Mouse (Mus musculus) erythroblast, adult 5-6 weeks (primary cell): ENCODE results near the gene Ctcf. TPM values are rescaled to one million over a fixed set of nuclear protein-coding genes. Genes with fewer than 3 reads are reported as not detected.
A peak's percentile ranks its signal among the peaks of the same experiment; 100 is the strongest.

Experiments
- ATAC-seq: replicated peaks from 2 replicates; pipeline ENCODE4 v1.8.0; 2016; ENCODE audit warnings: moderate number of reproducible peaks, mild to moderate bottlenecking, moderate TSS enrichment, inconsistent platforms; ENCODE audit not compliant: poor library complexity, low FRiP score, severe bottlenecking
- total RNA-seq, 2 experiments: library from RNA; stranded (forward) in 1 of 2; stranded (reverse) in 1 of 2; fragments of 150-400 nt in 1 of 2; fragments of 200-764, 138-1000 nt in 1 of 2; gene quantifications; 2 replicates each; pipeline versions ENCODE4 v1.2.3 to v1.2.4; 2015 to 2017; ENCODE audit warnings: low replicate concordance in 2 of 2

Gene Ctcf
- total RNA-seq, 2 experiments from 2014 or later = 68.8 to 81.5 TPM

DNA sequence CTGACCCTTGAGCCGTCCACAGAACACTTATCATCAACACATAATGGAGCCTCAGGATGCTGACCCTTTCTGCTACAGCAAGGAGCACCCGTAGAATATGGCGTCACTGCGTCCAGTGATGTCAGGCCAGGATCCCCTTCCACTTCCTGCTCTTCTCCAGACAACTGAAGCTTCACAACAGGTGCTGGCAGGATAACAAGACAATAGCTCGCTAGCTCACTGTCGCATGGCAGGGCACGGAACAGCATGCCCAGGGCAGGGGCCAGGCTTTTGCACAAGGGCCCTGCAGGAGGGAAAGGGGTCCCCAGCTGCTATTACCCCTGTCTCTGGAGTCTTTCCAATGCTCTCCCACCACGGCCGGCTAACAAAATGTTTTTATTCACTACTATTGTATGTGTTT, 86.5 kb downstream of the Ctcf start:
- ATAC-seq = no peak

DNA sequence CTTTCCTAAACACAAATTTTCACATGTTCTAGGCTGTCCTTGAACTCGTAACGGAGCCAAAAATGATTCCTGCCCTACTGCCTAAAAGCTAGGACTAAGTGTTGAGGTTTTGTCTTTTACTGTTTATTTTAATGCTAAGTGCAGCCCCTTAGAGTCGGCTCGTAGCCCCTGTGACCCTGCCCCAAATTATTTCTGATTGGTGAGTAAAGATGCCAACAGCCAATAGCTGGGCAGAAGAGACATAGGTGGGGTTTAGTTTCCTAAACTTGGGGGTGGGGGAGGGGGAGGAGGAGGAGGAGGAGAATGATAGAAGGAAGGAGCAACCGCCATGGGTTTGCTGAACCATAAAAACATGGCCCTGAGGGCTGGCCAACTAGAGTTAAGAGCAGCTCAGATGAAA, 89.4 kb downstream of the Ctcf start:
- ATAC-seq = no peak

DNA sequence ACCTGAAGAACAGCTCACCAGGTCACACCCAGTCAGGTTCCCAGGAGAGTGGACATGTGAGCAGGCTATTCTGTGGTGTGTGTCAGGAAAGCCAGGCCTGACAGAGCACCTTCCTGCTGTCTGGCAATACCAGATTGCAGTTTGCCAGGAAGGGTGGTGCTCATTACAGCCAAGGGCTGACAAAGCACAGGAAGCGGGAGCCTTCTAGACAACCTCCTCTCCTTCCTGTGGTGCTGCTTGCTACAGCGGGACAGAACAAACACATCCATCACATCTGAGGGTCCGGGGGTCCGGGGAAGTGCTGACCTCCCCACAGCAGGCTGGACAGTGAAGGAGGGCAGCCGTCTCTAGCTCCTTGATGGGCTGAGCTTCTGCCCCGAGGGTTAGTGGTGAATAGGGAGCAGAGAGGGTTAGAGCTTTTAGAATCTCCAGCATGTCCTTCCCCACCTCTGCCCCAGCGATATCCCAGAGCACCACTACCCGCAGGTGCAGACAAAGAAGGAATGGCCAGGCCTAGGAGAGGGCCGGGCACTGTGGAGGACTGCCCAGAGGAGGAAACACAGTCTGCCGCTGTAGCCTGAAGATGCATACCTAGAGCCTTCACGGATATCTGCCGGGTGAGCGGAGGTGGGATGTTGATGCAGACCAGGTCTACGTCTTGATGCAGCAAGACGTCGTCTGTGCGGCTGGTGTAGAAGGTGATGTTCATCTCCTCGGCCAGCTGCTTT, 91.2 kb downstream of the Ctcf start:
- 0 out of 2 replicates have a peak, but pooled peaks have one; percentile 20 for ATAC-seq

DNA sequence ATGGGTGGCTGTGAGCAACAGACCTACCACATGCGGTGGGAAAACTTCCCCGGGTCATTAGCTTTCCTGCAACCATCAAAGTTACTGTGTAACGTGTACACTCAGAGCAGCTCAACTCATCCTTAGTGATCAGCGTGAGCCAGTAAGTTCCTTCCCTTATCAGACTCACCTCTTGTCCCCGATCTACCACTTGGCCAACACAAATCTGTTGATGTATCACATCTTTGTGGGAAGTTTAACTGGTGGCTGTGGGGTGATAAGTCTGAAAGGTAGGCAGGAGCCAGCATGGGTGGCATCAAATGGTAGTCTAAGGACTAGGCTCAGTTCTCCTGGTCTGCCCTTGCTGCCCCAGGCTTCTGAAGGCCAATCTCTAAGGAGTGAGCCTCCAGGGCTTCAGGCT, 95.8 kb downstream of the Ctcf start:
- ATAC-seq = no peak

Other genes with a start within 250 kb of the Ctcf start
- not detected in 2 replicates for gene Kctd19, start 223.1 kb upstream of the Ctcf start, total RNA-seq (2015; ENCODE audit: low replicate concordance)
- not detected in 2 replicates for gene Kctd19, start 223.1 kb upstream of the Ctcf start, total RNA-seq (2017; ENCODE audit: low replicate concordance)
- gene Lrrc36, start 223.0 kb upstream of the Ctcf start, total RNA-seq (2015; ENCODE audit: low replicate concordance) = 0.96 TPM in 1 of 2 replicates, not detected in the other
- gene Lrrc36, start 223.0 kb upstream of the Ctcf start, total RNA-seq (2017; ENCODE audit: low replicate concordance) = 0.56 and 0.85 TPM in 2 replicates
- gene Tppp3, start 165.0 kb upstream of the Ctcf start, total RNA-seq (2015; ENCODE audit: low replicate concordance) = not detected in 2 replicates
- not detected in 2 replicates for gene Tppp3, start 165.0 kb upstream of the Ctcf start, total RNA-seq (2017; ENCODE audit: low replicate concordance)
- gene Zdhhc1, start 139.7 kb upstream of the Ctcf start, total RNA-seq (2015; ENCODE audit: low replicate concordance) = not detected in 2 replicates
- 0.17 and 0.42 TPM in 2 replicates for gene Zdhhc1, start 139.7 kb upstream of the Ctcf start, total RNA-seq (2017; ENCODE audit: low replicate concordance)
- 2.3 TPM in 1 of 2 replicates, not detected in the other for gene Hsd11b2, start 117.8 kb upstream of the Ctcf start, total RNA-seq (2015; ENCODE audit: low replicate concordance)
- not detected in 2 replicates for gene Hsd11b2, start 117.8 kb upstream of the Ctcf start, total RNA-seq (2017; ENCODE audit: low replicate concordance)
- gene Atp6v0d1, start 70.5 kb upstream of the Ctcf start, total RNA-seq (2015; ENCODE audit: low replicate concordance) = 72.8 and 90.9 TPM in 2 replicates
- 46.0 and 50.9 TPM in 2 replicates for gene Atp6v0d1, start 70.5 kb upstream of the Ctcf start, total RNA-seq (2017; ENCODE audit: low replicate concordance)
- gene Ripor1, start 31.3 kb upstream of the Ctcf start, total RNA-seq (2015; ENCODE audit: low replicate concordance) = 16.3 and 17.6 TPM in 2 replicates
- 1.7 and 2.6 TPM in 2 replicates for gene Ripor1, start 31.3 kb upstream of the Ctcf start, total RNA-seq (2017; ENCODE audit: low replicate concordance)
- gene Agrp, start 825 bp downstream of the Ctcf start, total RNA-seq (2015; ENCODE audit: low replicate concordance) = not detected in 2 replicates
- not detected in 2 replicates for gene Agrp, start 825 bp downstream of the Ctcf start, total RNA-seq (2017; ENCODE audit: low replicate concordance)
- gene Carmil2, start 49.7 kb downstream of the Ctcf start, total RNA-seq (2015; ENCODE audit: low replicate concordance) = 3.1 TPM in 2 replicates
- gene Carmil2, start 49.7 kb downstream of the Ctcf start, total RNA-seq (2017; ENCODE audit: low replicate concordance) = 2.5 and 3.5 TPM in 2 replicates
- gene Acd, start 64.5 kb downstream of the Ctcf start, total RNA-seq (2015; ENCODE audit: low replicate concordance) = 7.1 and 12.5 TPM in 2 replicates
- 1.7 and 7.8 TPM in 2 replicates for gene Acd, start 64.5 kb downstream of the Ctcf start, total RNA-seq (2017; ENCODE audit: low replicate concordance)
- 2.1 TPM in 1 of 2 replicates, not detected in the other for gene Pard6a, start 64.6 kb downstream of the Ctcf start, total RNA-seq (2015; ENCODE audit: low replicate concordance)
- 0.56 and 1.5 TPM in 2 replicates for gene Pard6a, start 64.6 kb downstream of the Ctcf start, total RNA-seq (2017; ENCODE audit: low replicate concordance)
- not detected in 2 replicates for gene 4933405L10Rik, start 71.1 kb downstream of the Ctcf start, total RNA-seq (2015; ENCODE audit: low replicate concordance)
- gene 4933405L10Rik, start 71.1 kb downstream of the Ctcf start, total RNA-seq (2017; ENCODE audit: low replicate concordance) = not detected in 2 replicates
- gene Enkd1, start 71.6 kb downstream of the Ctcf start, total RNA-seq (2015; ENCODE audit: low replicate concordance) = 2.1 and 2.5 TPM in 2 replicates
- 2.7 and 7.0 TPM in 2 replicates for gene Enkd1, start 71.6 kb downstream of the Ctcf start, total RNA-seq (2017; ENCODE audit: low replicate concordance)
- gene Gfod2, start 122.1 kb downstream of the Ctcf start, total RNA-seq (2015; ENCODE audit: low replicate concordance) = 0.21 and 0.38 TPM in 2 replicates
- gene Gfod2, start 122.1 kb downstream of the Ctcf start, total RNA-seq (2017; ENCODE audit: low replicate concordance) = 0.51 TPM in 1 of 2 replicates, not detected in the other
- 514 and 565 TPM in 2 replicates for gene Ranbp10, start 190.8 kb downstream of the Ctcf start, total RNA-seq (2015; ENCODE audit: low replicate concordance)
- gene Ranbp10, start 190.8 kb downstream of the Ctcf start, total RNA-seq (2017; ENCODE audit: low replicate concordance) = 620 and 633 TPM in 2 replicates
- 1.0 and 1.2 TPM in 2 replicates for gene Tsnaxip1, start 191.2 kb downstream of the Ctcf start, total RNA-seq (2015; ENCODE audit: low replicate concordance)
- gene Tsnaxip1, start 191.2 kb downstream of the Ctcf start, total RNA-seq (2017; ENCODE audit: low replicate concordance) = 2.5 and 3.2 TPM in 2 replicates
- 13.1 and 15.9 TPM in 2 replicates for gene Cenpt, start 216.7 kb downstream of the Ctcf start, total RNA-seq (2015; ENCODE audit: low replicate concordance)
- 9.6 and 11.3 TPM in 2 replicates for gene Cenpt, start 216.7 kb downstream of the Ctcf start, total RNA-seq (2017; ENCODE audit: low replicate concordance)
- 6.3 and 16.3 TPM in 2 replicates for gene Thap11, start 218.6 kb downstream of the Ctcf start, total RNA-seq (2015; ENCODE audit: low replicate concordance)
- 7.1 and 8.3 TPM in 2 replicates for gene Thap11, start 218.6 kb downstream of the Ctcf start, total RNA-seq (2017; ENCODE audit: low replicate concordance)
- gene Nutf2, start 224.0 kb downstream of the Ctcf start, total RNA-seq (2015; ENCODE audit: low replicate concordance) = 48.1 and 55.3 TPM in 2 replicates
- 5.7 and 8.9 TPM in 2 replicates for gene Nutf2, start 224.0 kb downstream of the Ctcf start, total RNA-seq (2017; ENCODE audit: low replicate concordance)
- gene Edc4, start 244.3 kb downstream of the Ctcf start, total RNA-seq (2015; ENCODE audit: low replicate concordance) = 4.0 and 9.2 TPM in 2 replicates
- 12.4 and 17.6 TPM in 2 replicates for gene Edc4, start 244.3 kb downstream of the Ctcf start, total RNA-seq (2017; ENCODE audit: low replicate concordance)